8 mouse cellular contexts compared by ENCODE assay signal in genomic region chr3:85573864-85574830, GRCm38 (mm10). TPM values are rescaled to one million over a fixed set of nuclear protein-coding genes. Genes with fewer than 3 reads are reported as not detected.
A peak's percentile ranks its signal among the peaks of the same experiment; 100 is the strongest.
DNase-seq lines count a peak whose midpoint lies in the region; ATAC-seq and TF ChIP-seq lines count a peak whose summit lies in the region.

Gene Gatb (plus strand): TSS chr3:85574119.

- ATAC-seq in frontal cortex, adult (ENCODE audit: low TSS enrichment): peak; percentile 93
- ATAC-seq in lung, postnatal 0 days: peak; percentile 100

- H3K4me2 ChIP-seq in lung, postnatal 0 days (replicated peaks; ENCODE audit: low read depth, low read length): peak within 1 kb of the TSS; percentile 84

- peak within 1 kb of the TSS; percentile 92 for H3K27ac ChIP-seq in hindbrain, embryonic 10.5 days
- peak within 1 kb of the TSS; percentile 77 for H3K27ac ChIP-seq in lung, postnatal 0 days (ENCODE audit: low read length)

- no peaks in the 10 kb centered on the region for H3K36me3 ChIP-seq in hindbrain, embryonic 10.5 days
- H3K36me3 ChIP-seq in lung, postnatal 0 days (ENCODE audit: insufficient read depth, low read length): no peaks in the 10 kb centered on the region

- peak; percentile 84 for TF ChIP-seq CTCF in lung, postnatal 0 days (IDR thresholded peaks at IDR 0.05)

- H3K4me3 ChIP-seq in hindbrain, embryonic 10.5 days: peak within 1 kb of the TSS; percentile 78
- peak within 1 kb of the TSS; percentile 71 for H3K4me3 ChIP-seq in lung, postnatal 0 days (ENCODE audit: low read depth, low read length)

- no peaks in the 10 kb centered on the region for H3K27me3 ChIP-seq in hindbrain, embryonic 10.5 days (ENCODE audit: insufficient read depth, poor library complexity, severe bottlenecking)
- H3K27me3 ChIP-seq in lung, postnatal 0 days (replicated peaks; ENCODE audit: insufficient read depth, low read length): no peaks in the 10 kb centered on the region

- no peaks in the 10 kb centered on the region; the same call in 1 of the 2 replicates for H3K4me1 ChIP-seq in hindbrain, embryonic 10.5 days (replicated peaks)
- 0 out of 2 replicates have a peak, but pooled peaks cover 2% of the 10 kb centered on the region for H3K4me1 ChIP-seq in lung, postnatal 0 days (ENCODE audit: insufficient read depth, low read depth, low read length)

- peak; percentile 100 for DNase-seq in MN1 (ENCODE audit: low spot score)
- peak; percentile 99 for DNase-seq in cerebellum, adult 9-10 months
- peak; percentile 95 for DNase-seq in hindbrain, embryonic 10.5 days (ENCODE audit: low spot score)
- peak; percentile 99 for DNase-seq in layer of hippocampus, adult 9-11 months
- DNase-seq in lung, postnatal 0 days (ENCODE audit: low spot score): peak; percentile 100
- peak; percentile 99 for DNase-seq in ovary, postnatal 14 days (ENCODE audit: low spot score)
- peak; percentile 95 for DNase-seq in thymus, postnatal 14 days

- 4% methylated on average over 41 of the region's 41 CpGs for WGBS in hindbrain, embryonic 10.5 days
- 3% methylated on average over 41 of the region's 41 CpGs for WGBS in lung, postnatal 0 days

- peak within 1 kb of the TSS; percentile 80 for H3K9ac ChIP-seq in lung, postnatal 0 days (replicated peaks; ENCODE audit: low read depth)

- H3K9me3 ChIP-seq in hindbrain, embryonic 10.5 days: no peaks in the 10 kb centered on the region
- no peaks in the 10 kb centered on the region for H3K9me3 ChIP-seq in lung, postnatal 0 days (ENCODE audit: low read length)

- 0 out of 2 replicates have a peak, but pooled peaks have one; percentile 35 for TF ChIP-seq EP300 in lung, postnatal 0 days (IDR thresholded peaks at IDR 0.05)

RNA-seq across cellular contexts. Expression of gene Gatb, which starts in this region (rescaled TPM):
- polyA plus RNA-seq in hindbrain, embryonic 10.5 days (2016; fragmentation: Nextera tagmentation; extraction: Ambion mirVana): 23.2 and 26.3 TPM in 2 replicates
- 9.2 and 9.3 TPM in 2 replicates for polyA plus RNA-seq in lung, postnatal 0 days (2015; fragmentation: Nextera tagmentation; extraction: Ambion mirVana)

Comparison
In these comparisons a context has a peak if more than half of its experiments do, and no peak if none do; other contexts are left out.
1. Peak in every context shown above with its lines: DNase-seq, ATAC-seq, H3K4me3 ChIP-seq and H3K27ac ChIP-seq.